In genomic region chr5:115538693-115539043, GRCm38 (mm10) we compare ENCODE assay signal across 8 mouse cellular contexts. TPM values are rescaled to one million over a fixed set of nuclear protein-coding genes. Genes with fewer than 3 reads are reported as not detected.
DNase-seq lines count a peak whose midpoint lies in the region; ATAC-seq and TF ChIP-seq lines count a peak whose summit lies in the region.

No protein-coding gene starts in this region.

- peak; percentile 93 for ATAC-seq in forebrain, embryonic 16.5 days
- peak; percentile 70 for ATAC-seq in lung, embryonic 14.5 days (ENCODE audit: insufficient read depth)
- ATAC-seq in neutrophil, adult 5-6 weeks (ENCODE audit: extremely low read depth, insufficient number of reproducible peaks, low FRiP score, poor library complexity, severe bottlenecking) = peak; percentile 58

- no peaks in the 10 kb centered on the region for H3K9me3 ChIP-seq in ES-Bruce4 (replicated peaks; ENCODE audit: control insufficient read depth, insufficient read depth, low read length, poor library complexity, severe bottlenecking)
- H3K9me3 ChIP-seq in forebrain, embryonic 16.5 days (ENCODE audit: control insufficient read depth, low read length) = no peaks in the 10 kb centered on the region
- no peaks in the 10 kb centered on the region for H3K9me3 ChIP-seq in lung, embryonic 14.5 days (ENCODE audit: low read depth, low read length)

- H3K4me2 ChIP-seq in forebrain, embryonic 16.5 days (ENCODE audit: low read length) = no peak overlapping the region
- peak overlapping the region; percentile 37; the same call in 1 of the 2 replicates for H3K4me2 ChIP-seq in lung, embryonic 14.5 days

- intact Hi-C loops in heart, postnatal 36 days (cut with DNase I) = loop anchor here (1.0 kb wide), 1 partner anchor 32 kb away; the partner anchor contains the start of gene Pxn

- peaks cover 11% of the 10 kb centered on the region for H3K4me1 ChIP-seq in ES-Bruce4 (ENCODE audit: control insufficient read depth, insufficient read depth, low read length)
- H3K4me1 ChIP-seq in forebrain, embryonic 16.5 days (replicated peaks; ENCODE audit: control insufficient read depth, insufficient read depth, low read length) = peaks cover 20% of the 10 kb centered on the region
- peaks cover 47% of the 10 kb centered on the region for H3K4me1 ChIP-seq in lung, embryonic 14.5 days (ENCODE audit: insufficient read depth)

- no peaks in the 10 kb centered on the region for H3K36me3 ChIP-seq in ES-Bruce4 (ENCODE audit: control insufficient read depth, insufficient read depth, low read length, poor library complexity, severe bottlenecking)
- H3K36me3 ChIP-seq in forebrain, embryonic 16.5 days (ENCODE audit: control insufficient read depth, insufficient read depth) = no peaks in the 10 kb centered on the region
- no peaks in the 10 kb centered on the region for H3K36me3 ChIP-seq in lung, embryonic 14.5 days (ENCODE audit: insufficient read depth)

- no peak overlapping the region for H3K9ac ChIP-seq in ES-Bruce4 (ENCODE audit: low read depth, poor library complexity, severe bottlenecking)
- peak overlapping the region; percentile 11; the same call in 1 of the 2 replicates for H3K9ac ChIP-seq in forebrain, embryonic 16.5 days (replicated peaks; ENCODE audit: low read depth, low read length)
- peak overlapping the region; percentile 20; the same call in 1 of the 2 replicates for H3K9ac ChIP-seq in lung, embryonic 14.5 days

- no peak overlapping the region for H3K27ac ChIP-seq in ES-Bruce4 (ENCODE audit: insufficient read depth, low read length)
- H3K27ac ChIP-seq in forebrain, embryonic 16.5 days (ENCODE audit: low read length) = peak overlapping the region; percentile 10; the same call in 1 of the 2 replicates
- peak overlapping the region; percentile 33; the same call in 1 of the 2 replicates for H3K27ac ChIP-seq in layer of hippocampus, adult 2 months
- peak overlapping the region; percentile 42; the same call in 1 of the 2 replicates for H3K27ac ChIP-seq in lung, embryonic 14.5 days (ENCODE audit: low read depth)

- DNase-seq in cerebellum, adult 11 months = peak; percentile 91
- peak; percentile 92 to 97 for DNase-seq in heart, postnatal 36 days
- DNase-seq in layer of hippocampus, adult 2 months (ENCODE audit: low spot score in 2 of 2) = peak; percentile 89 to 96
- DNase-seq in lung, embryonic 14.5 days = peak; percentile 98
- DNase-seq in thymus, adult 18-20 months = peak; percentile 74 to 84

- TF ChIP-seq POLR2A in ES-Bruce4 (IDR thresholded peaks at IDR 0.05; ENCODE audit: insufficient read depth, low read length) = no peak

- TF ChIP-seq EP300 in ES-Bruce4 (IDR thresholded peaks at IDR 0.05; ENCODE audit: insufficient read depth, low read depth, low read length) = no peak

- TF ChIP-seq CTCF in ES-Bruce4 (IDR thresholded peaks at IDR 0.05; ENCODE audit: low read depth, low read length) = peak; percentile 93
- TF ChIP-seq CTCF in layer of hippocampus, adult 2 months (conservative IDR thresholded peaks at IDR 0.05) = peak; percentile 89
- TF ChIP-seq CTCF in lung, embryonic 14.5 days (IDR thresholded peaks at IDR 0.05; ENCODE audit: low read depth) = peak; percentile 95

- H3K4me3 ChIP-seq in ES-Bruce4 (ENCODE audit: low read depth, low read length) = no peak overlapping the region
- H3K4me3 ChIP-seq in forebrain, embryonic 16.5 days (replicated peaks; ENCODE audit: low read length) = no peak overlapping the region
- no peak overlapping the region for H3K4me3 ChIP-seq in layer of hippocampus, adult 2 months
- H3K4me3 ChIP-seq in lung, embryonic 14.5 days (ENCODE audit: low read depth, low read length) = no peak overlapping the region

- WGBS in forebrain, embryonic 16.5 days = under 1% methylated on average over 12 of the region's 12 CpGs
- WGBS in lung, embryonic 14.5 days = 2% methylated on average over 12 of the region's 12 CpGs

- no peaks in the 10 kb centered on the region for H3K27me3 ChIP-seq in ES-Bruce4 (ENCODE audit: control insufficient read depth, insufficient read depth, low read length, poor library complexity, severe bottlenecking)
- H3K27me3 ChIP-seq in forebrain, embryonic 16.5 days (replicated peaks; ENCODE audit: control insufficient read depth, insufficient read depth, low read length) = no peaks in the 10 kb centered on the region
- H3K27me3 ChIP-seq in lung, embryonic 14.5 days (ENCODE audit: insufficient read depth, low read length) = no peaks in the 10 kb centered on the region

RNA-seq across cellular contexts. Expression of gene Rplp0, which starts 20.6 kb away (rescaled TPM):
- 3,041 and 3,060 TPM in 2 replicates for polyA plus RNA-seq in ES-Bruce4 (2011; ENCODE audit: insufficient read depth, insufficient read length, low read depth, missing spikeins)
- polyA plus RNA-seq in forebrain, embryonic 16.5 days (2015; fragmentation: Nextera tagmentation; extraction: Ambion mirVana) = 944 and 986 TPM in 2 replicates
- total RNA-seq in heart, postnatal 36 days (2021) = 100 to 1,000 TPM; 650 to 668 TPM
- total RNA-seq in layer of hippocampus, adult 2 months (2021) = 100 to 1,000 TPM; 225 to 234 TPM
- polyA plus RNA-seq in lung, embryonic 14.5 days (2014; fragmentation: Nextera tagmentation; extraction: Ambion mirVana) = 1,859 and 1,954 TPM in 2 replicates
- total RNA-seq in neutrophil, adult 5-6 weeks (2017) = 808 and 842 TPM in 2 replicates

RNA-seq across cellular contexts. Expression of gene Gcn1l1, which starts 26.4 kb away (rescaled TPM):
- polyA plus RNA-seq in ES-Bruce4 (2011; ENCODE audit: insufficient read depth, insufficient read length, low read depth, missing spikeins) = 62.0 and 63.3 TPM in 2 replicates
- 44.7 and 53.6 TPM in 2 replicates for polyA plus RNA-seq in forebrain, embryonic 16.5 days (2015; fragmentation: Nextera tagmentation; extraction: Ambion mirVana)
- 10 to 100 TPM; 43.1 to 49.5 TPM for total RNA-seq in heart, postnatal 36 days (2021)
- total RNA-seq in layer of hippocampus, adult 2 months (2021) = 10 to 100 TPM; 74.5 to 76.7 TPM
- polyA plus RNA-seq in lung, embryonic 14.5 days (2014; fragmentation: Nextera tagmentation; extraction: Ambion mirVana) = 52.9 and 58.8 TPM in 2 replicates
- 37.0 and 39.8 TPM in 2 replicates for total RNA-seq in neutrophil, adult 5-6 weeks (2017)

RNA-seq across cellular contexts. Expression of gene Pxn, which starts 32.2 kb away (rescaled TPM):
- 35.1 and 38.1 TPM in 2 replicates for polyA plus RNA-seq in ES-Bruce4 (2011; ENCODE audit: insufficient read depth, insufficient read length, low read depth, missing spikeins)
- 20.6 and 22.5 TPM in 2 replicates for polyA plus RNA-seq in forebrain, embryonic 16.5 days (2015; fragmentation: Nextera tagmentation; extraction: Ambion mirVana)
- 10 to 100 TPM; 36.2 to 37.9 TPM for total RNA-seq in heart, postnatal 36 days (2021)
- total RNA-seq in layer of hippocampus, adult 2 months (2021) = 10 to 100 TPM; 40.8 to 47.3 TPM
- polyA plus RNA-seq in lung, embryonic 14.5 days (2014; fragmentation: Nextera tagmentation; extraction: Ambion mirVana) = 22.3 and 25.2 TPM in 2 replicates
- 242 and 288 TPM in 2 replicates for total RNA-seq in neutrophil, adult 5-6 weeks (2017)

RNA-seq across cellular contexts. Expression of gene Sirt4, which starts 54.1 kb away (rescaled TPM):
- 22.2 and 28.3 TPM in 2 replicates for polyA plus RNA-seq in ES-Bruce4 (2011; ENCODE audit: insufficient read depth, insufficient read length, low read depth, missing spikeins)
- 32.7 and 37.6 TPM in 2 replicates for polyA plus RNA-seq in forebrain, embryonic 16.5 days (2015; fragmentation: Nextera tagmentation; extraction: Ambion mirVana)
- 10 to 100 TPM; 17.9 to 18.1 TPM for total RNA-seq in heart, postnatal 36 days (2021)
- total RNA-seq in layer of hippocampus, adult 2 months (2021) = 10 to 100 TPM; 37.8 to 56.5 TPM
- 22.8 and 23.9 TPM in 2 replicates for polyA plus RNA-seq in lung, embryonic 14.5 days (2014; fragmentation: Nextera tagmentation; extraction: Ambion mirVana)
- 6.1 and 11.3 TPM in 2 replicates for total RNA-seq in neutrophil, adult 5-6 weeks (2017)
